In genomic region chr14:49780416-49780815, GRCm38 (mm10) we compare ENCODE assay signal across 28 mouse cellular contexts. TPM values are rescaled to one million over a fixed set of nuclear protein-coding genes. Genes with fewer than 3 reads are reported as not detected.
A peak's percentile ranks its signal among the peaks of the same experiment; 100 is the strongest.
DNase-seq lines count a peak whose midpoint lies in the region; ATAC-seq lines count a peak whose summit lies in the region.
"Had no signal": no experiment of that assay in that cellular context is flagged by ENCODE, and none has a peak within 500 bp of the region (broad histone marks: within the 10 kb centered on the region; RNA-seq: fewer than 3 reads in every experiment).

No protein-coding gene starts in this region.

- WGBS in hindbrain, embryonic 13.5 days = 62% methylated on average over 4 of the region's 4 CpGs
- WGBS in hindbrain, embryonic 10.5 days = 76% methylated on average over 4 of the region's 4 CpGs

- H3K36me3 ChIP-seq in hindbrain, embryonic 13.5 days = no peaks in the 10 kb centered on the region
- no peaks in the 10 kb centered on the region for H3K36me3 ChIP-seq in hindbrain, embryonic 10.5 days
- H3K36me3 ChIP-seq: embryonic facial prominence, embryonic 15.5 days; limb, embryonic 13.5 days; liver, embryonic 12.5 days; midbrain, embryonic 15.5 days had no signal

- H3K9me3 ChIP-seq in hindbrain, embryonic 13.5 days = no peaks in the 10 kb centered on the region
- no peaks in the 10 kb centered on the region for H3K9me3 ChIP-seq in hindbrain, embryonic 10.5 days
- H3K9me3 ChIP-seq: embryonic facial prominence, embryonic 15.5 days; limb, embryonic 13.5 days; liver, embryonic 12.5 days; midbrain, embryonic 15.5 days had no signal

- H3K9ac ChIP-seq in hindbrain, embryonic 13.5 days = no peak overlapping the region
- H3K9ac ChIP-seq: embryonic facial prominence, embryonic 15.5 days; limb, embryonic 13.5 days; liver, embryonic 12.5 days; midbrain, embryonic 15.5 days had no signal

- H3K27ac ChIP-seq in hindbrain, embryonic 13.5 days = peak overlapping the region; percentile 9; the same call in 1 of the 2 replicates
- no peak overlapping the region for H3K27ac ChIP-seq in hindbrain, embryonic 10.5 days
- H3K27ac ChIP-seq: embryonic facial prominence, embryonic 15.5 days; limb, embryonic 13.5 days; liver, embryonic 12.5 days; midbrain, embryonic 15.5 days had no signal

- H3K4me2 ChIP-seq in hindbrain, embryonic 13.5 days = peak overlapping the region; percentile 78; the same call in 1 of the 2 replicates
- H3K4me2 ChIP-seq: embryonic facial prominence, embryonic 15.5 days; limb, embryonic 13.5 days; liver, embryonic 12.5 days; midbrain, embryonic 15.5 days had no signal

- peak; percentile 65 for DNase-seq in cerebellum, adult 9-10 months
- no peak for DNase-seq in cerebellum, postnatal 10 days
- DNase-seq in hindbrain, embryonic 10.5 days (ENCODE audit: low spot score) = no peak
- peak; percentile 20 for DNase-seq in MN1 (ENCODE audit: low spot score)
- DNase-seq in cerebellum, postnatal 25 days = peak; percentile 42 to 48
- DNase-seq in gastrocnemius, adult 18-20 months (ENCODE audit: low spot score) = no peak
- DNase-seq: adrenal gland, postnatal 36 days; gastrocnemius, postnatal 10 days; heart, postnatal 4 days; kidney, adult 18-20 months; kidney, postnatal 4 days; layer of hippocampus, adult 9-11 months; lung, adult 18-20 months; lung, postnatal 14 days; retina, postnatal 1 day; right cerebral cortex, postnatal 25 days; spleen, adult 18-20 months had no signal

- no peak for ATAC-seq in hindbrain, embryonic 13.5 days (ENCODE audit: low FRiP score)
- ATAC-seq: forebrain, embryonic 14.5 days; inflammation-experienced regulatory T-cells, adult 6 months; liver, embryonic 12.5 days; midbrain, embryonic 15.5 days; Patski had no signal

- H3K4me1 ChIP-seq in hindbrain, embryonic 13.5 days (replicated peaks) = peaks cover 26% of the 10 kb centered on the region
- H3K4me1 ChIP-seq in hindbrain, embryonic 10.5 days (replicated peaks) = peaks cover 10% of the 10 kb centered on the region
- H3K4me1 ChIP-seq: embryonic facial prominence, embryonic 15.5 days; liver, embryonic 12.5 days had no signal

- H3K4me3 ChIP-seq in hindbrain, embryonic 13.5 days = no peak overlapping the region
- H3K4me3 ChIP-seq in hindbrain, embryonic 10.5 days = no peak overlapping the region
- H3K4me3 ChIP-seq: embryonic facial prominence, embryonic 15.5 days; limb, embryonic 13.5 days; liver, embryonic 12.5 days; midbrain, embryonic 15.5 days had no signal

- no peaks in the 10 kb centered on the region for H3K27me3 ChIP-seq in hindbrain, embryonic 13.5 days
- peaks cover 7% of the 10 kb centered on the region for H3K27me3 ChIP-seq in hindbrain, embryonic 10.5 days (ENCODE audit: insufficient read depth, poor library complexity, severe bottlenecking)
- H3K27me3 ChIP-seq: limb, embryonic 13.5 days; liver, embryonic 12.5 days; midbrain, embryonic 15.5 days had no signal

RNA-seq across cellular contexts. Expression of gene Armh4, which starts 2.8 kb away (rescaled TPM):
- 37.9 and 38.9 TPM in 2 replicates for polyA plus RNA-seq in hindbrain, embryonic 13.5 days (2015; fragmentation: Nextera tagmentation; extraction: Ambion mirVana)
- polyA plus RNA-seq in hindbrain, embryonic 10.5 days (2016; fragmentation: Nextera tagmentation; extraction: Ambion mirVana) = 37.7 and 39.5 TPM in 2 replicates
- total RNA-seq in gastrocnemius, adult 18-20 months (2021) = 1 to 10 TPM; 1.3 to 1.8 TPM
- total RNA-seq: common myeloid progenitor, adult 5-6 weeks; granulocyte monocyte progenitor cell, adult 5-6 weeks; megakaryocyte progenitor cell, adult 5-6 weeks had no signal
- polyA plus RNA-seq: inflammation-experienced regulatory T-cells, adult 6 months; Patski had no signal

Comparison
In these comparisons a context has a peak if more than half of its experiments do, and no peak if none do; other contexts are left out.
1. DNase-seq: peak in cerebellum, adult 9-10 months (single experiment), MN1 (single experiment) and cerebellum, postnatal 25 days (2 of 2); none in cerebellum, postnatal 10 days (0 of 2), hindbrain, embryonic 10.5 days (single experiment) and gastrocnemius, adult 18-20 months (single experiment).